Mouse (Mus musculus): ENCODE measurements around the gene Zfp791.
"Not testable (repeated sequence)": the region's sequence is repeated elsewhere in the genome, so short reads cannot be mapped to it uniquely, and the experiment has no call there.

Zfp791 gene

GRCm38 (mm10) chr8:85082169-85082568 is 40.7 kb downstream of the Zfp791 start:
- not testable (repeated sequence) for DNase-seq

- no peak for DNase-seq
Measured at GRCm38 (mm10) chr8:85081216-85081555, 41.7 kb downstream of the Zfp791 start, which contains the start of gene Wdr83. TSS of gene Wdr83 (minus strand) at chr8:85081306.

GRCm38 (mm10) chr8:85080532-85081215 is 42.2 kb downstream of the Zfp791 start, which contains the start of gene Wdr83os:
TSS of gene Wdr83os (plus strand) at chr8:85080740.
- peak; percentile 55 to 69 for DNase-seq

GRCm38 (mm10) chr8:85080214-85080531 is 42.7 kb downstream of the Zfp791 start:
- no peak for DNase-seq

GRCm38 (mm10) chr8:85076993-85077392 is 45.9 kb downstream of the Zfp791 start:
- peak; percentile 80 to 85 for DNase-seq

GRCm38 (mm10) chr8:85076001-85076400 is 46.9 kb downstream of the Zfp791 start:
- DNase-seq, result peak; percentile 56 to 58

- DNase-seq, result no peak
Measured at GRCm38 (mm10) chr8:85074617-85075016, 48.3 kb downstream of the Zfp791 start.

- DNase-seq, result no peak
Measured at GRCm38 (mm10) chr8:85074167-85074566, 48.7 kb downstream of the Zfp791 start.

GRCm38 (mm10) chr8:85073041-85073612 is 49.8 kb downstream of the Zfp791 start:
- DNase-seq, result no peak

- DNase-seq, result no peak
Measured at GRCm38 (mm10) chr8:85072364-85072929, 50.4 kb downstream of the Zfp791 start.

GRCm38 (mm10) chr8:85071514-85072281 is 51.2 kb downstream of the Zfp791 start, which contains the start of gene Dhps:
TSS of gene Dhps (plus strand) at chr8:85071757.
- DNase-seq, result peak; percentile 90 to 94

- no peak for DNase-seq
Measured at GRCm38 (mm10) chr8:85071041-85071440, 51.9 kb downstream of the Zfp791 start.

- no peak for DNase-seq
Measured at GRCm38 (mm10) chr8:85067982-85068381, 54.9 kb downstream of the Zfp791 start, which contains the start of gene Gm5741. TSS of gene Gm5741 (minus strand) at chr8:85067982.

GRCm38 (mm10) chr8:85067155-85067554 is 55.7 kb downstream of the Zfp791 start:
- no peak for DNase-seq

- no peak for DNase-seq
Measured at GRCm38 (mm10) chr8:85065213-85065612, 57.7 kb downstream of the Zfp791 start.

- DNase-seq, result no peak
Measured at GRCm38 (mm10) chr8:85062603-85063002, 60.3 kb downstream of the Zfp791 start.

GRCm38 (mm10) chr8:85059879-85060616 is 62.8 kb downstream of the Zfp791 start, which contains the start of gene Fbxw9:
TSS of gene Fbxw9 (plus strand) at chr8:85060055.
- peak; percentile 89 to 90 for DNase-seq

Data from cerebellum, adult 18-20 months (tissue).